Mouse (Mus musculus) MEL (cell line): ENCODE data around the gene 1700018B08Rik. TPM values are rescaled to one million over a fixed set of nuclear protein-coding genes. Genes with fewer than 3 reads are reported as not detected.

Experiments used
- DNase-seq: peaks from one replicate; pipeline ENCODE4 v3.0.0; 2011; ENCODE audit warnings: low read depth, low spot score
- H3K27ac ChIP-seq: 2 replicates; pipeline ENCODE4 v1.5.1; 2012; ENCODE audit warnings: low read depth, mild to moderate bottlenecking, control low read depth, low read length, moderate library complexity; ENCODE audit not compliant: control insufficient read depth
- H3K27me3 ChIP-seq, 2 experiments: fragments of 150-350 bp in 1 of 2; sonication (generic) in 1 of 2; 2 replicates each; pipeline ENCODE4 v1.6.1; 2012; ENCODE audit warnings: low read length in 2 of 2, mild to moderate bottlenecking in 2 of 2, improper control_type of control experiment in 1 of 2, moderate library complexity in 1 of 2; ENCODE audit not compliant: insufficient read depth in 2 of 2, control insufficient read depth in 1 of 2
- H3K36me3 ChIP-seq, 2 experiments: 2 replicates each; pipeline ENCODE4 v1.6.1; 2012 to 2014; ENCODE audit warnings: low read length in 2 of 2, improper control_type of control experiment in 1 of 2, inconsistent platforms in 1 of 2, mild to moderate bottlenecking in 1 of 2; ENCODE audit not compliant: insufficient read depth in 2 of 2, control insufficient read depth in 1 of 2
- H3K4me1 ChIP-seq, 2 experiments: fragments of 150-350 bp in 1 of 2; sonication (generic) in 1 of 2; 2 replicates each; pipeline ENCODE4 v1.6.1; 2012; ENCODE audit warnings: low read length in 2 of 2, improper control_type of control experiment in 1 of 2, mild to moderate bottlenecking in 1 of 2; ENCODE audit not compliant: insufficient read depth in 2 of 2, control insufficient read depth in 1 of 2
- H3K4me3 ChIP-seq, 2 experiments: fragments of 150-350 bp in 1 of 2; sonication (generic) in 1 of 2; 2 replicates each; pipeline ENCODE4 v1.5.1; 2012; ENCODE audit warnings: low read depth in 2 of 2, low read length in 2 of 2, mild to moderate bottlenecking in 2 of 2, moderate library complexity in 2 of 2, control low read depth in 1 of 2, improper control_type of control experiment in 1 of 2; ENCODE audit not compliant: control insufficient read depth in 1 of 2, insufficient read depth in 1 of 2
- H3K79me2 ChIP-seq: 2 replicates; pipeline ENCODE4 v1.6.1; 2012; ENCODE audit warnings: mild to moderate bottlenecking, low read length, moderate library complexity; ENCODE audit not compliant: control insufficient read depth, poor library complexity, insufficient read depth
- H3K9ac ChIP-seq: 2 replicates; pipeline ENCODE4 v1.6.1; 2012; ENCODE audit warnings: low read depth, mild to moderate bottlenecking, control low read depth, low read length, moderate library complexity; ENCODE audit not compliant: control insufficient read depth, poor library complexity, severe bottlenecking
- H3K9me3 ChIP-seq: fragments of 150-350 bp; sonication (generic); replicated peaks from 2 replicates; pipeline ENCODE4 v1.6.1; 2012; ENCODE audit warnings: mild to moderate bottlenecking, low read length, improper control_type of control experiment, moderate library complexity; ENCODE audit not compliant: insufficient read depth
- CHD1 ChIP-seq: IDR thresholded peaks from 2 replicates; pipeline ENCODE4 v1.6.1; 2012; ENCODE audit warnings: low read depth, mild to moderate bottlenecking, inconsistent platforms, low read length, improper control_type of control experiment
- CHD2 ChIP-seq: IDR thresholded peaks from 2 replicates; pipeline ENCODE4 v1.6.1; 2011; ENCODE audit warnings: low read length, improper control_type of control experiment
- CTCF ChIP-seq, 3 experiments: IDR thresholded peaks in 2 of 3; conservative IDR thresholded peaks in 1 of 3; 2 replicates each; pipeline ENCODE4 v1.5.1; 2011 to 2012; ENCODE audit warnings: low read length in 3 of 3, low read depth in 2 of 3, mild to moderate bottlenecking in 2 of 3, improper control_type of control experiment in 1 of 3, inconsistent platforms in 1 of 3, mixed read lengths in 1 of 3, moderate library complexity in 1 of 3; ENCODE audit not compliant: control insufficient read depth in 1 of 3, insufficient read depth in 1 of 3, poor library complexity in 1 of 3, severe bottlenecking in 1 of 3
- E2F4 ChIP-seq: IDR thresholded peaks from 2 replicates; pipeline ENCODE4 v1.6.1; 2011; ENCODE audit warnings: low read depth, low read length, improper control_type of control experiment, borderline replicate concordance
- ETS1 ChIP-seq: IDR thresholded peaks from 2 replicates; pipeline ENCODE4 v1.6.1; 2012; ENCODE audit warnings: low read depth, mild to moderate bottlenecking, inconsistent platforms, low read length, improper control_type of control experiment, moderate library complexity
- JUND ChIP-seq: IDR thresholded peaks from 2 replicates; pipeline ENCODE4 v1.6.1; 2011; ENCODE audit warnings: low read depth, mild to moderate bottlenecking, improper control_type of control experiment, low read length
- KAT2A ChIP-seq: conservative IDR thresholded peaks from 2 replicates; pipeline ENCODE4 v1.6.1; 2012; ENCODE audit warnings: low read depth, low read length, improper control_type of control experiment, inconsistent platforms
- MAX ChIP-seq: IDR thresholded peaks from 2 replicates; pipeline ENCODE4 v1.6.1; 2011; ENCODE audit warnings: low read length, improper control_type of control experiment
- MAZ ChIP-seq: IDR thresholded peaks from 2 replicates; pipeline ENCODE4 v1.6.1; 2012; ENCODE audit warnings: low read depth, mild to moderate bottlenecking, inconsistent platforms, low read length, improper control_type of control experiment
- MEF2A ChIP-seq: IDR thresholded peaks from 2 replicates; pipeline ENCODE4 v1.6.1; 2014; ENCODE audit warnings: low read depth, mild to moderate bottlenecking, inconsistent platforms, low read length, improper control_type of control experiment; ENCODE audit not compliant: poor library complexity, insufficient replicate concordance, severe bottlenecking; ENCODE audit errors: extremely low read depth
- MYC ChIP-seq: IDR thresholded peaks from 2 replicates; pipeline ENCODE4 v1.6.1; 2011; ENCODE audit warnings: low read depth, mild to moderate bottlenecking, low read length, improper control_type of control experiment, moderate library complexity
- NELFE ChIP-seq: IDR thresholded peaks from 2 replicates; pipeline ENCODE4 v1.6.1; 2011; ENCODE audit warnings: low read depth, low read length, improper control_type of control experiment
- POLR2AphosphoS2 ChIP-seq: IDR thresholded peaks from 2 replicates; pipeline ENCODE4 v1.6.1; 2011; ENCODE audit warnings: low read length, improper control_type of control experiment
- RAD21 ChIP-seq: IDR thresholded peaks from 2 replicates; pipeline ENCODE4 v1.6.1; 2011; ENCODE audit warnings: mild to moderate bottlenecking, low read depth, low read length, improper control_type of control experiment
- SIN3A ChIP-seq: IDR thresholded peaks from 2 replicates; pipeline ENCODE4 v1.6.1; 2012; ENCODE audit warnings: low read length, improper control_type of control experiment, inconsistent platforms
- TBP ChIP-seq: IDR thresholded peaks from 2 replicates; pipeline ENCODE4 v1.8.0; 2011; ENCODE audit warnings: low read depth, low read length, improper control_type of control experiment
- UBTF ChIP-seq: IDR thresholded peaks from 2 replicates; pipeline ENCODE4 v1.6.1; 2012; ENCODE audit warnings: low read depth, mild to moderate bottlenecking, inconsistent platforms, low read length, improper control_type of control experiment, moderate library complexity, borderline replicate concordance; ENCODE audit not compliant: insufficient read depth
- USF2 ChIP-seq, 2 experiments: IDR thresholded peaks; 2 replicates each; pipeline ENCODE4 v1.6.1; 2011 to 2012; ENCODE audit warnings: improper control_type of control experiment in 2 of 2, low read length in 2 of 2, borderline replicate concordance in 1 of 2, inconsistent platforms in 1 of 2, low read depth in 1 of 2, mild to moderate bottlenecking in 1 of 2; ENCODE audit not compliant: insufficient read depth in 1 of 2
- ZC3H11A ChIP-seq: IDR thresholded peaks from 2 replicates; pipeline ENCODE4 v1.6.1; 2012; ENCODE audit warnings: low read depth, mild to moderate bottlenecking, inconsistent platforms, low read length, improper control_type of control experiment
- ZMIZ1 ChIP-seq: IDR thresholded peaks from 2 replicates; pipeline ENCODE4 v1.6.1; 2012; ENCODE audit warnings: low read depth, mild to moderate bottlenecking, inconsistent platforms, low read length, improper control_type of control experiment, moderate library complexity
- polyA plus RNA-seq, 2 experiments: library from polyadenylated mRNA; stranded (reverse) in 1 of 2; unstranded in 1 of 2; fragments of >175 nt in 1 of 2; fragments of >200 nt in 1 of 2; gene quantifications; 2 replicates each; pipeline versions ENCODE4 v1.2.1 to v1.2.4; 2012; ENCODE audit warnings: low replicate concordance in 2 of 2, low read depth in 1 of 2; ENCODE audit not compliant: insufficient read length in 2 of 2, insufficient read depth in 1 of 2, missing spikeins in 1 of 2
- total RNA-seq: library from RNA; depleted of rRNA; stranded (reverse); fragments of 300-350 nt; gene quantifications from 2 replicates; pipeline ENCODE4 v1.2.3, GENCODE M21; 2012

Gene 1700018B08Rik
- total and polyA plus RNA-seq, 3 experiments, result not detected

- no peak overlapping the region for H3K27ac ChIP-seq
- TF ChIP-seq MAZ, result no peak
- no peak for TF ChIP-seq RAD21
- no peak for TF ChIP-seq E2F4
- TF ChIP-seq MEF2A, result no peak
- TF ChIP-seq UBTF, result no peak
- no peak for TF ChIP-seq POLR2AphosphoS2
- TF ChIP-seq JUND, result no peak
- no peak for TF ChIP-seq MAX
- no peak for TF ChIP-seq CHD1
- no peak for TF ChIP-seq KAT2A
- no peak for TF ChIP-seq NELFE
- no peak for TF ChIP-seq CHD2
- no peak for TF ChIP-seq ETS1
- TF ChIP-seq TBP, result no peak
- TF ChIP-seq ZC3H11A, result no peak
- TF ChIP-seq, all 39 proteins: peak for 0
- DNase-seq, result no peak
- H3K36me3 ChIP-seq, result no peaks in the 10 kb centered on the region; a peak in 1 of 4 replicates
- peaks cover 3% of the 10 kb centered on the region; the same call in 1 of the 2 replicates for H3K79me2 ChIP-seq
- H3K4me1 ChIP-seq, result no peaks in the 10 kb centered on the region
- no peak overlapping the region for H3K9ac ChIP-seq
- no peak overlapping the region for H3K4me3 ChIP-seq
- H3K9me3 ChIP-seq, result no peaks in the 10 kb centered on the region
- no peaks in the 10 kb centered on the region for H3K27me3 ChIP-seq
Measured at GRCm38 (mm10) chr8:121562941-121563351, 18.8 kb upstream of the 1700018B08Rik start.

- Histone ChIP-seq H3K79me2 (no peaks in the 10 kb centered on the region), H3K4me3 (no peak overlapping the region), H3K9ac (no peak overlapping the region), H3K36me3 (no peaks in the 10 kb centered on the region; a peak in 1 of 4 replicates), H3K4me1 (no peaks in the 10 kb centered on the region), H3K9me3 (no peaks in the 10 kb centered on the region), H3K27me3 (no peaks in the 10 kb centered on the region), H3K27ac (no peak overlapping the region)
- DNase-seq, result no peak
- TF ChIP-seq USF2 (IDR thresholded peaks at IDR 0.05; ENCODE audit: borderline replicate concordance in 1 of 2, insufficient read depth in 1 of 2, low read depth in 1 of 2, low read length in 2 of 2) (no peak), ZMIZ1 (no peak), MAX (no peak), TBP (no peak), KAT2A (no peak), JUND (no peak), CTCF (IDR thresholded peaks at IDR 0.05 in 2 of 3, conservative IDR thresholded peaks at IDR 0.05 in 1 of 3; ENCODE audit: control insufficient read depth in 1 of 3, insufficient read depth in 1 of 3, low read depth in 2 of 3, low read length in 3 of 3, poor library complexity in 1 of 3, severe bottlenecking in 1 of 3) (no peak), ZC3H11A (no peak), MYC (no peak), SIN3A (no peak)
Measured at GRCm38 (mm10) chr8:121561636-121562345, 17.7 kb upstream of the 1700018B08Rik start.
